Mouse (Mus musculus): ENCODE measurements around the gene Ptp4a2.
A peak's percentile ranks its signal among the peaks of the same experiment; 100 is the strongest.

Ptp4a2 gene

GRCm38 (mm10) chr4:129797985-129798384, 13.0 kb upstream of the Ptp4a2 start:
- no peak for DNase-seq (ENCODE audit: low spot score)

- no peak for DNase-seq (ENCODE audit: low spot score)
Observed at GRCm38 (mm10) chr4:129803368-129803767, 7.7 kb upstream of the Ptp4a2 start.

GRCm38 (mm10) chr4:129805059-129805458, 6.0 kb upstream of the Ptp4a2 start:
- DNase-seq (ENCODE audit: low spot score): no peak

- no peak for DNase-seq (ENCODE audit: low spot score)
Observed at GRCm38 (mm10) chr4:129811605-129812468, 818 bp downstream of the Ptp4a2 start.

- DNase-seq (ENCODE audit: low spot score): no peak
Observed at GRCm38 (mm10) chr4:129817591-129817990, 6.6 kb downstream of the Ptp4a2 start.

GRCm38 (mm10) chr4:129818506-129819195, 7.6 kb downstream of the Ptp4a2 start:
- DNase-seq (ENCODE audit: low spot score): no peak

- peak; percentile 93 for DNase-seq (ENCODE audit: low spot score)
Observed at GRCm38 (mm10) chr4:129819712-129820336, 8.8 kb downstream of the Ptp4a2 start.

- DNase-seq (ENCODE audit: low spot score): peak; percentile 77
Observed at GRCm38 (mm10) chr4:129820417-129821086, 9.5 kb downstream of the Ptp4a2 start.

- no peak for DNase-seq (ENCODE audit: low spot score)
Observed at GRCm38 (mm10) chr4:129821087-129821616, 10.1 kb downstream of the Ptp4a2 start.

- no peak for DNase-seq (ENCODE audit: low spot score)
Observed at GRCm38 (mm10) chr4:129822324-129822723, 11.3 kb downstream of the Ptp4a2 start.

GRCm38 (mm10) chr4:129823216-129823810, 12.3 kb downstream of the Ptp4a2 start:
- no peak for DNase-seq (ENCODE audit: low spot score)

GRCm38 (mm10) chr4:129827611-129828010, 16.6 kb downstream of the Ptp4a2 start:
- DNase-seq (ENCODE audit: low spot score): no peak

- DNase-seq (ENCODE audit: low spot score): no peak
Observed at GRCm38 (mm10) chr4:129828081-129828480, 17.1 kb downstream of the Ptp4a2 start.

- DNase-seq (ENCODE audit: low spot score): no peak
Observed at GRCm38 (mm10) chr4:129829799-129830198, 18.8 kb downstream of the Ptp4a2 start.

- DNase-seq (ENCODE audit: low spot score): no peak
Observed at GRCm38 (mm10) chr4:129830343-129830944, 19.4 kb downstream of the Ptp4a2 start.

- DNase-seq (ENCODE audit: low spot score): no peak
Observed at GRCm38 (mm10) chr4:129834581-129834980, 23.6 kb downstream of the Ptp4a2 start.

- no peak for DNase-seq (ENCODE audit: low spot score)
Observed at GRCm38 (mm10) chr4:129835296-129835695, 24.3 kb downstream of the Ptp4a2 start.

GRCm38 (mm10) chr4:129839866-129840555, 29.0 kb downstream of the Ptp4a2 start:
- no peak for DNase-seq (ENCODE audit: low spot score)

GRCm38 (mm10) chr4:129846823-129847222, 35.8 kb downstream of the Ptp4a2 start:
- no peak for DNase-seq (ENCODE audit: low spot score)

GRCm38 (mm10) chr4:129850491-129850890, 39.5 kb downstream of the Ptp4a2 start:
- DNase-seq (ENCODE audit: low spot score): no peak

Measured in spleen, adult 12 weeks (tissue).